Mouse (Mus musculus) retina, adult 2 months (tissue): ENCODE data around the gene Isoc2b.
"Not testable (repeated sequence)": the region's sequence is repeated elsewhere in the genome, so short reads cannot be mapped to it uniquely, and the experiment has no call there.

ENCODE experiments used
- DNase-seq: peaks from one replicate; pipeline ENCODE4 v3.0.0-alpha.2; 2012; ENCODE audit warnings: low read depth, low spot score

Isoc2b gene

GRCm38 (mm10) chr7:4835631-4836327 is 34.3 kb downstream of the Isoc2b start:
- DNase-seq = no peak

GRCm38 (mm10) chr7:4830476-4830875 is 39.6 kb downstream of the Isoc2b start:
- no peak for DNase-seq

- no peak for DNase-seq
Observed at GRCm38 (mm10) chr7:4825365-4825764, 44.7 kb downstream of the Isoc2b start.

GRCm38 (mm10) chr7:4822162-4822907 is 47.7 kb downstream of the Isoc2b start:
- DNase-seq = no peak

- no peak for DNase-seq
Observed at GRCm38 (mm10) chr7:4821690-4822089, 48.4 kb downstream of the Isoc2b start.

GRCm38 (mm10) chr7:4820925-4821324 is 49.1 kb downstream of the Isoc2b start:
- DNase-seq = not testable (repeated sequence)

- no peak for DNase-seq
Observed at GRCm38 (mm10) chr7:4816559-4816958, 53.5 kb downstream of the Isoc2b start.

- no peak for DNase-seq
Observed at GRCm38 (mm10) chr7:4813105-4813791, 56.8 kb downstream of the Isoc2b start.

- DNase-seq = peak; percentile 99
Observed at GRCm38 (mm10) chr7:4812303-4813104, 57.6 kb downstream of the Isoc2b start, which contains the start of gene Ube2s. Gene Ube2s, minus strand, starts transcription at chr7:4812590.

- no peak for DNase-seq
Observed at GRCm38 (mm10) chr7:4811842-4812302, 58.2 kb downstream of the Isoc2b start.

- DNase-seq = not testable (repeated sequence)
Observed at GRCm38 (mm10) chr7:4811131-4811530, 58.9 kb downstream of the Isoc2b start.

GRCm38 (mm10) chr7:4806716-4807115 is 63.3 kb downstream of the Isoc2b start:
- no peak for DNase-seq

GRCm38 (mm10) chr7:4802247-4802646 is 67.8 kb downstream of the Isoc2b start:
- no peak for DNase-seq

- no peak for DNase-seq
Observed at GRCm38 (mm10) chr7:4795767-4796433, 74.2 kb downstream of the Isoc2b start.
